Mouse (Mus musculus) bone marrow macrophage, adult 2 months (primary cell): ENCODE data around the gene Rab31.

Experiments used
- CTCF ChIP-seq: IDR thresholded peaks from 2 replicates; pipeline ENCODE4 v1.5.1; 2012; ENCODE audit warnings: low read depth, mild to moderate bottlenecking, low read length, moderate library complexity
- POLR2A ChIP-seq: IDR thresholded peaks from 2 replicates; pipeline ENCODE4 v1.6.1; 2012; ENCODE audit warnings: mild to moderate bottlenecking, low read depth, low read length, borderline replicate concordance

GRCm38 (mm10) chr17:65820197-65820596 is 47.6 kb upstream of the Rab31 start:
- TF ChIP-seq POLR2A: no peak
- TF ChIP-seq CTCF: no peak
